Mouse (Mus musculus) liver, adult 2 months (tissue): ENCODE results near the gene Eepd1.

ENCODE experiments used
- CTCF ChIP-seq: fragments of 200-500 bp; IDR thresholded peaks from 2 replicates; pipeline ENCODE4 v1.5.1; 2011; ENCODE audit warnings: low read depth, low read length, control low read depth
- POLR2A ChIP-seq: fragments of 200-500 bp; IDR thresholded peaks from 2 replicates; pipeline ENCODE4 v1.6.1; 2011; ENCODE audit warnings: low read length, control low read depth; ENCODE audit not compliant: insufficient read depth; ENCODE audit errors: extremely low read depth

DNA sequence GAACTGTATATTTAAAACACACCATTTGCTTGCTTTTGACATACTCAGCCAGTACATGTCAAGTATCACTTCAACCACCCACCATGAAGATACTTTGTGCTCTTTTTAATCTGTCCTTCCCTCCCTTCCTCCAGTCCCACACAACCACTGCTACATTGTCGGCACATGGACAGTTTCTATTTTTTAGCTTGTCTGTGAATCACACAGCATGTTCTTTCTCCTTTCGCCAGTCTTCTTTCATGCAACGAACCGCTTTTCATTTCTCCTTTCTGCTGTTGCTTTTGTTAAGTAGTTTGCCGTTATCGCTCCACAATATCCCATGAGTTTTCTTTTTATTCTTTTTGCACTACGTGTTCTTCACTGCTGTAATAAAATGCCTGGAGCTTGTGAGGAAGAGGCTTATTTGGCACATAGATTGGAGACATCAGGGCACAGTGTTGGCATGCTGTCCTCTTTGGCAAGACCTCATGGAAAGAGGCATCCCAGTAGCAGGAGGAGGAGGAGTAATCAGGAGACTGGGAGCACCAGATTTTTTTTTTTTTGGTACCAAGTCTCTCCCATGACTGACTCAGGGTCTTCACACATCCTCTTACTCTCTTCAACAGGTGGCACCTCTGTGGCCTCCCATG lies 1.8 kb upstream of the Eepd1 start:
- no peak for TF ChIP-seq CTCF
- TF ChIP-seq POLR2A, result no peak
